Mouse (Mus musculus) cerebellum, adult 9-10 months (tissue): ENCODE data around the gene Ntrk1.

Source experiments
- DNase-seq: peaks from one replicate; pipeline ENCODE4 v3.0.0; 2022

The Ntrk1 gene

DNA sequence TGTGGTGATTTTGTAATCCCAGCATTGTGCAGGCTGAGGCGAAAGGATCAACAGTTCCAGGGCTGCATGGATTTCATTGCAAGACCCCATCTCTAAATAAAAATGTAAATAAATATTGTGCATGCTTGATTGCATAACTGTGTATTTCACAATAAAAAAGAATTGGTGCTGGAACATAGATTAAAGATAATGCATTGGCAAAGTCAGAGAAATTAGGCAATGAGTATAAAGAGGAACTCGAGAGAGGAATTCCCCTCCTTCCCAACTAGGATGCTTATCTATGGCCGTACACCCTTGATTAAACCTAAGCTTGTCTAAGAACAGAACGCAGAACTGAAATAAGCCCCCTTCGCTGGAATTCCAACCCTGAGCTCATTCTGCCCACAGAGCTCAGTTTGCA, 9.8 kb downstream of the Ntrk1 start:
- DNase-seq = no peak

- no peak for DNase-seq
Measured at GRCm38 (mm10) chr3:87783282-87784023, 11.5 kb downstream of the Ntrk1 start.

DNA sequence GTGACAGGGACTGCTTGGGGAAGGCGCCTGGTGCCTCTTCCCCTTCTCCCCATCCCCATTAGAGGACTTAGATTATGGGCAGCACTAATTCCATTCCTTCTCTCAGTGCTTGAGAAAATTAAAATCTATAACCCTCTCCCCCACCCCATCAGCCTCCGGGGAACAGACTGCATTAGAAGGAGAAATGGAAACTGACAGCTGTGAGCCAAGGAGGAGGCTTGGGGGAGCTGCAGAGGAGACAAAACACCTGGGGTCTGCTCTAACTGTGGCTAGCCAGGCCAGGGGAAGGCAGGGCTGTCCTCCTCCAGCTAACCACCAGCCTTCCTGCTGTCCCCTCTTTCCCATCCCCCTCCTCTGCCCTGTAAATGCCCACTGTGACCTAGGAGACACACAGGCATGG, 15.9 kb downstream of the Ntrk1 start:
- DNase-seq = no peak

- no peak for DNase-seq
Measured at GRCm38 (mm10) chr3:87778283-87778682, 16.7 kb downstream of the Ntrk1 start.

- no peak for DNase-seq
Measured at GRCm38 (mm10) chr3:87771088-87771487, 23.9 kb downstream of the Ntrk1 start.

DNA sequence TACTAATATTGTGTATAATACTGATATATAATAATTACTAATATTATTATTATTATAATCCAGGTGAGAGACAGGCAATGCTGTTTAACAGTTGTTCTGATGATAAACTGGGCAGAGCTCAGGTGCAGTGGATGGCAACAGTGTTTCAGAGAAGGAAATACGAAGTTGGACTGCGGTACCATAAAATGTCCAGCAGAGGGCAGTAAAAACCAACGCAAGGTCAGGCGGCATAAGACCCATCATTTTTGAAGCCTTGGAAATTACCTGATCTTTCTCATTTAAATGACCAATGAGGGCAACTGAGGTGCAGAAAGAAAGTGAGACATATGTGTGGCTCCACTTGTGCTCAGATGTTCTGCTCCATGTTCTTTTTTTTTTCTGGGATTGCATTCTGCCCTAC, 24.7 kb downstream of the Ntrk1 start:
- DNase-seq = peak; percentile 57

DNA sequence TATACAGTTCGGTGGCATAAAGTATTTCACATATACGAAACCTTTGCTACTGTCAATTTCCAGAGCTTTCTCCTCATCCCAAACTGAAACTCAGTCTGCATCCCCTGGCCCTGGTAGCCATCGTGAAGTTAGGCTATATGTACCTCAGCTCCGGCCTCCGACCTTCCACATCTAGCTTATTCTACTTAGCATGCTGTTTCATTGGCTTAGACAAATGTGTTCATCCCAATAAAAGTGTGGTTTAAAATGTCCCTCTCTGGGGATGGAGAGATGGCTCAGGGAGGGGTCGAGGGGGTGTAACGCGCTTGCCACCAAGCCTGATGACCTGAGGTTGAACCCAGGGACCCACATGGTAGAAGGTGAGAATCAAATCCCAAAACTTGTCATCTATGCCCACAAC, 25.5 kb downstream of the Ntrk1 start:
- DNase-seq = no peak

- DNase-seq = no peak
Measured at GRCm38 (mm10) chr3:87768844-87769243, 26.1 kb downstream of the Ntrk1 start.

GRCm38 (mm10) chr3:87768431-87768830, 26.5 kb downstream of the Ntrk1 start:
- no peak for DNase-seq

DNA sequence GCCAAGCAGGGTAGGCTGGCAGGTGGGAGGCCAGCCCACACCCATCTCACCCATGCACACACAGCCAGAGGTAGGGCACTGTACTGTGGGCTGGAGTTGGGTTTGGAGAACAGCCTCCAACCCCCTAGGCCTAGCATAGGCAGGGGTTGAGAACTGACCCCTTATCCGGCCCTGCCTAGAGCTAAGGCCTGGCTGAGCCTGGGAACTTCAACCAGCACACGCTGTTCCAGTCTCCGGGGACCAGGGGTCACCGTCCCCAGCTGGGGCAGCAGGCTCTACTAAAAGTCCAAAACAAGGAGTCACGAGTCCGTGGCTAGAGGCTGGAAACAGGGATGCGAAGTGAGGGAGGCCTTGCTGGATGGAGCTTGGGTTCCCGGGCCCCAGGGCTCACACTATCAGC, 27.2 kb downstream of the Ntrk1 start:
- no peak for DNase-seq

DNA sequence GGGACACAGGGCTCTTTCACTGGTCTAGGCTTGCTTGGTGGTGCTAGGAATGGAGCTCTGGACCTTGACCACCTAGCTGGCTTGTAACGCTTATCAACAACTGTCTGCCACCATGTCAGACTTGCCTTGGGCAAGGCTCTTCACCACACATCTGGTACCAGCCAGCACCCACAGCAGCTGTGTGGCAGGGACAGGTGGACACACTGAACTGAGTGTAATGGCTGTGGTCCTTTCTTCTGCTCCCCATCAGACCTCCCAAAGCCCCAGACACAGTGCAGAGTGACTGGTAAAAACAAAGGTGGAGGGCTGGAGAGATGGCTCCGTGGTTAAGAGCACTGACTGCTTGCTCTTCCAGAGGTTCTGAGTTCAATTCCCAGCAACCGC, 28.7 kb downstream of the Ntrk1 start:
- DNase-seq = no peak

- no peak for DNase-seq
Measured at GRCm38 (mm10) chr3:87765631-87766283, 29.2 kb downstream of the Ntrk1 start.

DNA sequence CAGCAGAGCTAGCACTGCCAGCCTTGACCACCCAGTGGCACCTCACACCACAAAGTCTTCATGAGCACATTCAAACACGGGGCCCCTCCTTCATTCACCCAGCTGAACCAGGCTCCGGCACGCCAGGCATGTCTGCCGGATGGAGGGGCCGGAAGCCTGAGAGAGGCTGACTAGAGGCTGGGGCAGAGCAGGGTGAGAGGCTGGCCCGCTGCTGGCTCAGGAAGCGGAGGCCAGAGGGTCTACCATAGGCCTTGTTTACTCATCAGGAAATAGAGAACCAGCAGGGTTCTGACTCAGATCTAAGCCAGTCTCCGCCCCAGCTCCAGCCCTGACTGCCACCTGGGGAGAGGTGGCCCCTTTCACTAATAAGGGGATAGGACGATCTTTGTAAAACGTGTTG, 29.9 kb downstream of the Ntrk1 start:
- no peak for DNase-seq

GRCm38 (mm10) chr3:87764506-87764905, 30.5 kb downstream of the Ntrk1 start:
- DNase-seq = no peak

GRCm38 (mm10) chr3:87763683-87764289, 31.2 kb downstream of the Ntrk1 start:
- DNase-seq = no peak

DNA sequence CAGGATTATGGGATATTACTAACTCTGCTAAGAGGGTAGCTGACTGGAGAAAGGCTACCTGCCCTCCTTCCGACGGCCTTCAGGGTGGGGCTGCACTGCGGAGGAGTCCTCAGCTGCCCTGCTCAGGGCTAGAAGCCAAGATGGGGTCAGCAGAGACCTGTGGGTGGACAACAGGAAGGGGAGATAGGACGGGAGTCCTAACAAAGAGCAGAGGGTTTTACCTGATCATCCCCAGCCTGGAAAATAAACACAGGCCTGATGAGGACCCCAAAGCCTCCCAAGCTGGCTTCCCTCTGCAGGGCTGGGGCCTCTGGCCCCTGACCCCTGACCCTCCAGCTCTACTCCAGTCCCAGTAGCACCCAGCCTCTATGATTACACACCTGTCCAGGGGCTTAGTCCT, 31.8 kb downstream of the Ntrk1 start:
- no peak for DNase-seq

GRCm38 (mm10) chr3:87761408-87762375, 33.3 kb downstream of the Ntrk1 start:
- no peak for DNase-seq

- no peak for DNase-seq
Measured at GRCm38 (mm10) chr3:87758641-87759040, 36.3 kb downstream of the Ntrk1 start.

DNA sequence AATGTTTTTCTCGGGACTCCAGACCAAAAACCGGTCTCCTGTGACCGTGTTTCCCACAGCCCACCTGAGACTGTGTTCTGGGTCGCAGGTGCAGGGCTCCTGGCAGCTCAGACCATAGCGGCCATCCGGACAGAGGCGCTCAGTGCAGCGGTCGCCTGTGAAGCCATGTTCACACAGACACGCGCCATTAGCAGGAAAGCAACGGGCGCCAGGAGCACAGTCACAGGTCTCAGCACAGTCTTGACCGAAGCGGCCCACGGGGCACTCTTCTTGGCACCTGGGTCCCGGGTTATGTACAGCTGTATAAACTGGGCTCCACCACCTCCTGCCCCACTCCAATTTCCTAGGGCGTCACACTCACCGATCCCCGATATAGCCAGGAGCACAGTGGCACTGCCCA, 38.5 kb downstream of the Ntrk1 start:
- no peak for DNase-seq

GRCm38 (mm10) chr3:87755964-87756363, 39.0 kb downstream of the Ntrk1 start:
- peak; percentile 82 for DNase-seq

- no peak for DNase-seq
Measured at GRCm38 (mm10) chr3:87753829-87754228, 41.1 kb downstream of the Ntrk1 start.

DNA sequence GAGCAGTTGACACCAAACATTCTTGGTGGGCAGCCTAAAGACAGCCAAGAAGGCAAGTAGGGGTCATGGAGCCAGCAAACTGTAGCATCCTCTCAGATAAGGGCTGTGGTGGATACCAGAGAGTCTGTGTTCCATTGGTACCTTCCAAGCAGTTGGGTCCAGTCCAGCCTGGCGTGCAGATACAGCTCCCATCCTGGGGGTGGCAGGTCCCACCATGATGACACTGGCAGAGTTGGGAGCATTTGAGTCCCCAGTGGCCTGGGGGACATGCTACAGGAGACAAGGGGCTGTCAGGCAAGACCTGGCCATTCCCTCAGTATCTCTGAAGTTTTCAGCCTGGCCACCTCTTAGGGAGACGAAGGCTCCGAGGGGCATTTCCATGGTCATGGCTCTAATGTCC, 42.4 kb downstream of the Ntrk1 start:
- no peak for DNase-seq

DNA sequence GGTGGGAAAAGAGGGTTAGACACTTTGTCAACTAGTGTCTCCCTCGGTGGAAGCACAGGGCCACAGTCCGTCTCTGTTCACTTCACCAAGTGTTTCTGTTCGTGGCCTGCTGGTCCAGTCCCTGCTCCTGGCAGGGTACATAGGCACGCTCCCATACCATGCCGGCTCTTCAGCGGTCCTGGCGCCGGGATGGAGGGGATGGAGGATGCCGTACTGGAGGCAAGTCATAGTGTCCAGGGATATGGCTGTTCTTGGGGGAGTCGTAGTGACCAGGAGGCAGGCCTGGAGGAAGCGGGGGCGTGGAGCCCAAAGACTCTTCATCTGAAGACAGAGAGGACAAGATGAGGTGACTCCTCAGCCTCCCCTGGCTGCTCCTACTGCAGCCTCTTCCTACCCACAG, 45.0 kb downstream of the Ntrk1 start:
- DNase-seq = no peak
